Mouse (Mus musculus) myocyte (in vitro differentiated cells): ENCODE results near the gene Flot1. TPM values are rescaled to one million over a fixed set of nuclear protein-coding genes. Genes with fewer than 3 reads are reported as not detected.

Experiments used
- H3K27me3 ChIP-seq: one replicate; pipeline ENCODE4 v1.6.1; 2011; ENCODE audit not compliant: control insufficient read depth, insufficient read depth, insufficient read length
- H3K36me3 ChIP-seq: one replicate; pipeline ENCODE4 v1.6.1; 2011; ENCODE audit not compliant: control insufficient read depth, insufficient read depth
- H3K4me2 ChIP-seq: one replicate; pipeline ENCODE4 v1.6.1; 2011; ENCODE audit warnings: low read depth, control low read depth
- H3K4me3 ChIP-seq: one replicate; pipeline ENCODE4 v1.5.1; 2011; ENCODE audit warnings: mild to moderate bottlenecking, control low read depth, moderate library complexity
- H3K79me2 ChIP-seq: one replicate; pipeline ENCODE4 v1.6.1; 2011; ENCODE audit not compliant: control insufficient read depth, insufficient read depth
- H3ac ChIP-seq: one replicate; pipeline ENCODE4 v1.6.1; 2011; ENCODE audit not compliant: control insufficient read depth, insufficient read length
- CEBPB ChIP-seq: IDR thresholded peaks from 2 replicates; pipeline ENCODE4 v1.6.1; 2011; ENCODE audit warnings: mild to moderate bottlenecking, moderate library complexity; ENCODE audit not compliant: poor library complexity, insufficient read depth, severe bottlenecking
- E2F4 ChIP-seq: IDR thresholded peaks from one replicate; pipeline ENCODE4 v1.6.1; 2011; ENCODE audit warnings: mild to moderate bottlenecking, control low read depth, moderate library complexity; ENCODE audit not compliant: insufficient read depth
- MAX ChIP-seq: IDR thresholded peaks from one replicate; pipeline ENCODE4 v1.6.1; 2011; ENCODE audit warnings: low read depth, mild to moderate bottlenecking, control low read depth
- MYOD1 ChIP-seq, 3 experiments: IDR thresholded peaks; one replicate each; pipeline ENCODE4 v1.6.1; 2011; ENCODE audit warnings: control low read depth in 2 of 3, low read depth in 2 of 3, mild to moderate bottlenecking in 2 of 3, moderate library complexity in 1 of 3; ENCODE audit not compliant: insufficient read length in 2 of 3, control insufficient read depth in 1 of 3
- MYOG ChIP-seq, 3 experiments: IDR thresholded peaks; one replicate each; pipeline ENCODE4 v1.6.1; 2011; ENCODE audit warnings: control low read depth in 2 of 3, low read depth in 2 of 3, mild to moderate bottlenecking in 2 of 3; ENCODE audit not compliant: insufficient read length in 2 of 3, control insufficient read depth in 1 of 3, insufficient read depth in 1 of 3
- POLR2A ChIP-seq: IDR thresholded peaks from one replicate; pipeline ENCODE4 v1.6.1; 2011; ENCODE audit warnings: low read depth, mild to moderate bottlenecking, control low read depth, moderate library complexity; ENCODE audit not compliant: insufficient read length
- POLR2AphosphoS2 ChIP-seq: IDR thresholded peaks from one replicate; pipeline ENCODE4 v1.6.1; 2011; ENCODE audit warnings: low read depth, control low read depth; ENCODE audit not compliant: insufficient read length
- REST ChIP-seq: IDR thresholded peaks from one replicate; pipeline ENCODE4 v1.6.1; 2011; ENCODE audit warnings: mild to moderate bottlenecking, control low read depth, moderate library complexity; ENCODE audit not compliant: insufficient read depth, insufficient read length
- SRF ChIP-seq: IDR thresholded peaks from one replicate; pipeline ENCODE4 v1.6.1; 2011; ENCODE audit warnings: low read depth; ENCODE audit not compliant: control insufficient read depth, insufficient read length
- TCF12 ChIP-seq: IDR thresholded peaks from one replicate; pipeline ENCODE4 v1.6.1; 2011; ENCODE audit warnings: mild to moderate bottlenecking, control low read depth; ENCODE audit not compliant: poor library complexity, insufficient read depth, severe bottlenecking
- TCF3 ChIP-seq: IDR thresholded peaks from one replicate; pipeline ENCODE4 v1.6.1; 2011; ENCODE audit warnings: low read depth, control low read depth; ENCODE audit not compliant: insufficient read length
- USF1 ChIP-seq: IDR thresholded peaks from one replicate; pipeline ENCODE4 v1.6.1; 2011; ENCODE audit warnings: low read depth, mild to moderate bottlenecking, control low read depth, moderate library complexity
- polyA plus RNA-seq: library from polyadenylated mRNA; unstranded; fragments of >200 nt; fragmentation: generic; extraction: Trizol; gene quantifications from one replicate; pipeline ENCODE4 v1.2.1, GENCODE M21; 2012; ENCODE audit warnings: missing spikeins

Gene Flot1
- polyA plus RNA-seq, 1 experiment: 107 TPM

- TF ChIP-seq CEBPB: peak; percentile 35; the same call in 1 of the 2 replicates
- peak in 1 of 3 experiments; percentile 16 for TF ChIP-seq MYOD1 (IDR thresholded peaks at IDR 0.05; ENCODE audit: control insufficient read depth in 1 of 3, insufficient read length in 2 of 3, low read depth in 2 of 3)
- TF ChIP-seq E2F4: no peak
- TF ChIP-seq MAX: no peak
- TF ChIP-seq MYOG (IDR thresholded peaks at IDR 0.05; ENCODE audit: control insufficient read depth in 1 of 3, insufficient read depth in 1 of 3, insufficient read length in 2 of 3, low read depth in 2 of 3): peak in 1 of 3 experiments; percentile 19
- peak; percentile 90 for TF ChIP-seq USF1
- peak; percentile 78 for TF ChIP-seq SRF
Observed at GRCm38 (mm10) chr17:35813245-35813647, 9.8 kb upstream of the Flot1 start.

GRCm38 (mm10) chr17:35813653-35814052 is 9.4 kb upstream of the Flot1 start:
- TF ChIP-seq POLR2A (no peak), MAX (no peak), CEBPB (no peak), MYOD1 (IDR thresholded peaks at IDR 0.05; ENCODE audit: control insufficient read depth in 1 of 3, insufficient read length in 2 of 3, low read depth in 2 of 3) (no peak), POLR2AphosphoS2 (no peak), MYOG (IDR thresholded peaks at IDR 0.05; ENCODE audit: control insufficient read depth in 1 of 3, insufficient read depth in 1 of 3, insufficient read length in 2 of 3, low read depth in 2 of 3) (no peak), TCF3 (no peak), USF1 (no peak), SRF (no peak), TCF12 (no peak), E2F4 (no peak), REST (no peak)
- H3K27me3 ChIP-seq: no peaks in the 10 kb centered on the region
- peak overlapping the region; percentile 1 for H3K4me3 ChIP-seq
- no peak overlapping the region for H3ac ChIP-seq
- no peaks in the 10 kb centered on the region for H3K36me3 ChIP-seq
- no peaks in the 10 kb centered on the region for H3K79me2 ChIP-seq
- H3K4me2 ChIP-seq: peak overlapping the region; percentile 80

More at GRCm38 (mm10) chr17:35813245-35813647, 9.8 kb upstream of the Flot1 start:
- no peaks in the 10 kb centered on the region for H3K79me2 ChIP-seq
- H3K36me3 ChIP-seq: no peaks in the 10 kb centered on the region
- peak overlapping the region; percentile 80 for H3K4me2 ChIP-seq
- H3K27me3 ChIP-seq: no peaks in the 10 kb centered on the region
- peak overlapping the region; percentile 1 for H3K4me3 ChIP-seq
- H3ac ChIP-seq: no peak overlapping the region

GRCm38 (mm10) chr17:35814678-35815077 is 8.4 kb upstream of the Flot1 start:
- Histone ChIP-seq H3K36me3 (no peaks in the 10 kb centered on the region), H3K27me3 (no peaks in the 10 kb centered on the region), H3ac (no peak overlapping the region), H3K4me2 (no peak overlapping the region), H3K4me3 (no peak overlapping the region), H3K79me2 (no peaks in the 10 kb centered on the region)
- TF ChIP-seq E2F4 (no peak), SRF (no peak), MYOG (IDR thresholded peaks at IDR 0.05; ENCODE audit: control insufficient read depth in 1 of 3, insufficient read depth in 1 of 3, insufficient read length in 2 of 3, low read depth in 2 of 3) (no peak), REST (no peak), POLR2AphosphoS2 (no peak), USF1 (no peak), TCF12 (no peak), TCF3 (no peak), MAX (no peak), CEBPB (no peak), POLR2A (no peak), MYOD1 (IDR thresholded peaks at IDR 0.05; ENCODE audit: control insufficient read depth in 1 of 3, insufficient read length in 2 of 3, low read depth in 2 of 3) (no peak)

- no peaks in the 10 kb centered on the region for H3K36me3 ChIP-seq
- no peaks in the 10 kb centered on the region for H3K79me2 ChIP-seq
- H3K4me2 ChIP-seq: peak overlapping the region; percentile 3
- no peak overlapping the region for H3ac ChIP-seq
- H3K27me3 ChIP-seq: no peaks in the 10 kb centered on the region
- H3K4me3 ChIP-seq: no peak overlapping the region
- TF ChIP-seq E2F4 (no peak), TCF12 (no peak), POLR2AphosphoS2 (no peak), MYOG (IDR thresholded peaks at IDR 0.05; ENCODE audit: control insufficient read depth in 1 of 3, insufficient read depth in 1 of 3, insufficient read length in 2 of 3, low read depth in 2 of 3) (no peak)
Observed at GRCm38 (mm10) chr17:35815836-35816235, 7.2 kb upstream of the Flot1 start.

GRCm38 (mm10) chr17:35816686-35817085 is 6.3 kb upstream of the Flot1 start:
- no peak overlapping the region for H3ac ChIP-seq
- no peaks in the 10 kb centered on the region for H3K36me3 ChIP-seq
- no peak for TF ChIP-seq MYOD1 (IDR thresholded peaks at IDR 0.05; ENCODE audit: control insufficient read depth in 1 of 3, insufficient read length in 2 of 3, low read depth in 2 of 3)
- no peak for TF ChIP-seq TCF12
- no peak for TF ChIP-seq USF1
- TF ChIP-seq SRF: no peak
- no peak for TF ChIP-seq E2F4
- TF ChIP-seq POLR2AphosphoS2: no peak
- TF ChIP-seq MAX: no peak
- H3K27me3 ChIP-seq: no peaks in the 10 kb centered on the region
- H3K4me3 ChIP-seq: no peak overlapping the region
- H3K4me2 ChIP-seq: no peak overlapping the region
- H3K79me2 ChIP-seq: peaks cover 1% of the 10 kb centered on the region
